Mouse (Mus musculus) cortical plate, adult 2 months (tissue): Measurements from ENCODE around the gene Olfr56.
"Not testable (repeated sequence)": the region's sequence is repeated elsewhere in the genome, so short reads cannot be mapped to it uniquely, and the experiment has no call there.

ENCODE experiments used
- CTCF ChIP-seq: fragments of 200-500 bp; IDR thresholded peaks from 2 replicates; pipeline ENCODE4 v1.5.1; 2011; ENCODE audit warnings: mild to moderate bottlenecking, control low read depth, low read length; ENCODE audit not compliant: insufficient read depth; ENCODE audit errors: extremely low read depth
- POLR2A ChIP-seq: fragments of 200-500 bp; IDR thresholded peaks from 2 replicates; pipeline ENCODE4 v1.6.1; 2011; ENCODE audit warnings: mild to moderate bottlenecking, low read length, control low read depth; ENCODE audit not compliant: insufficient read depth; ENCODE audit errors: extremely low read depth

GRCm38 (mm10) chr11:48933422-48933821, 45.3 kb upstream of the Olfr56 start:
- not testable (repeated sequence) for TF ChIP-seq CTCF, POLR2A
